Mouse (Mus musculus): ENCODE data around the gene Reg3b.
"Not testable (repeated sequence)": the region's sequence is repeated elsewhere in the genome, so short reads cannot be mapped to it uniquely, and the experiment has no call there.

Reg3b gene

DNA sequence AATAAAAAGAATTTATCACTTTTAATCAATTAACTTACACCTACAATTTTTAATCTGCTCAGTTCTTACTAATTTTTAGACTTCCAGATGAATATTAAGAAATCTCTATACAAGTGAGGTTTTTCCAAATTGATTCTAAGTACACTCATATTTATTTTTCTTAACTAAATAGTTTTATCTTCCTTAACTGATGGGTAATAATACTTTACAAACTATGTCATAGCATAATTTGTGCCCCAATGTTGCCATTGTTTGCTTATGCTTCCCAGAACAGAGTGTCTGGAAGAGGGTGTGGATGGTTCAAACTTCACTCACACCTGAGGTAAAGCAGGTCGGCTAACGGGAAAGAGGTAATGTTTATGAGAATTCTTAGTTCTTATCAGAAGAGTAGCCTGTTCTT lies at the start of gene Reg3b:
TSS of gene Reg3b (plus strand) at position 301 of the 400 bp plus-strand sequence.
- no peak for DNase-seq (ENCODE audit: low read depth in 1 of 2, low spot score in 2 of 2)

- no peak for DNase-seq (ENCODE audit: low read depth in 1 of 2, low spot score in 2 of 2)
These were observed 42.7 kb upstream of the Reg3b start for GRCm38 (mm10) chr6:78327798-78328197.

DNA sequence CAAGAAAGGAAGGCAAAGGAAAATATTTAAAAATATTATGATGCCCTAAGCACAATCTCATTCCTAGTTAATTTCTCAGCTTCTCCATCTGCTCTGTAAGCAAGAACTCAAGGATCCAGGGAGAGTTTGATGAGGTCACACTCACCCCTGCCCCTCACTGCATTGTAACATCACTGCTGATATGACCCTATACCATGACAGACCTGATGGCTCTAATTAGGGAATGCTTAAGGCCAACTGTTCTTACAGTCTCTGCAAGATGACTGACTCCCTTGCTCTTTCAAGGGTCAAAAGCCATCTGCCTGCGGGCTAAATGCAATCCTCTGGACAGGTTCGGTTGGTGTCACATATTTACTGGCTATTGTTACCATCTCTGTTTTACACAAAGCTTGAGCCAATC lies 41.3 kb upstream of the Reg3b start:
- DNase-seq (ENCODE audit: low read depth in 1 of 2, low spot score in 2 of 2): no peak

DNA sequence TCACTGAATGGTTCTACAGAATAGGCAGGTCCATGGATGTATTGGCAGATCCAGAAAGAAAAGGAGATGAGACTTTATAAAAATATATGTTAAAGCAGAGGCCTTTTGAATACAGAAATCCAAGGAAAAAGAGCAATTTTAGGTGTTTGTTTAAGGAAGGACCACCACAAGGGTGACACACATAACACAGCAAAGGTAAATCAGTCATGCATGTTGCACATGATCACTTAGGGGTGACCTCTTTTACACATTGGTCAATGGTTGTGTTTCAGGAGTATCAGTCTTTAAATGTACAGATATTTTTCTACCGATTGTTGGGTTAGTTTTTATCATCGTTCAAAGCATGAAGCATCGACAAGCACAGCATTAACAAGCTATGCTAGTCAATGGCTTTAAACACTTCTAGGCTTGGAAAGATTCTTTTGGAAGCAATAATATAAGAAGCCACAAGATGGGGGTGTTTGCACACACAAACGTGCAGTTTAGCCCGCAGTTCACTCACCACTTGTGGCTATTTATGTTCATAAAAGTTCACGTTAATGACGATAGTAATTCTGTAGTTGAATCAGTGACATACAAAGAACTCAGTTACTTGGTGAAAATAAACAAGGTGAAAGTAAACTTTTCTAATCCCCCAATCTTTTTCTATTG lies 38.4 kb upstream of the Reg3b start:
- DNase-seq (ENCODE audit: low read depth in 1 of 2, low spot score in 2 of 2): no peak

DNA sequence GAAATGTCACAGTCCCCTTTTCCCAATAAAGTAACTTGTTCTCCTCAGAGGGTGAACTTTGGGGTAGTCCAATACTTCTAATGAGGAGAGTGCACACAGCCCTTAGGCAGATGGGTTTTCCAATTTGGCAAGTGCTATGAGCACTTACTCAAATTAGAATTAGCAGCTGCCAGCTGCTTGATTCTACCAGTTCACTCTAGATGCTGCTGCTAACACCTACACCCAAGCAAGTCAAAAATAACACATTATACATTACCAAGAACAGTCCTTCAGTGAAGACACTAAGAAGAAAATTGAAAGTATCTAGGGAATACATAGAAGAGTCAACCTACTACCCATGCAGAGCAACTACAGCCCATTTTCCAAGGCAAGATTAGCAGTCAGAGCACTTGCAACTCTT lies 30.2 kb upstream of the Reg3b start:
- no peak for DNase-seq (ENCODE audit: low read depth in 1 of 2, low spot score in 2 of 2)

GRCm38 (mm10) chr6:78341689-78342088 lies 28.8 kb upstream of the Reg3b start:
- DNase-seq (ENCODE audit: low read depth in 1 of 2, low spot score in 2 of 2): no peak

DNA sequence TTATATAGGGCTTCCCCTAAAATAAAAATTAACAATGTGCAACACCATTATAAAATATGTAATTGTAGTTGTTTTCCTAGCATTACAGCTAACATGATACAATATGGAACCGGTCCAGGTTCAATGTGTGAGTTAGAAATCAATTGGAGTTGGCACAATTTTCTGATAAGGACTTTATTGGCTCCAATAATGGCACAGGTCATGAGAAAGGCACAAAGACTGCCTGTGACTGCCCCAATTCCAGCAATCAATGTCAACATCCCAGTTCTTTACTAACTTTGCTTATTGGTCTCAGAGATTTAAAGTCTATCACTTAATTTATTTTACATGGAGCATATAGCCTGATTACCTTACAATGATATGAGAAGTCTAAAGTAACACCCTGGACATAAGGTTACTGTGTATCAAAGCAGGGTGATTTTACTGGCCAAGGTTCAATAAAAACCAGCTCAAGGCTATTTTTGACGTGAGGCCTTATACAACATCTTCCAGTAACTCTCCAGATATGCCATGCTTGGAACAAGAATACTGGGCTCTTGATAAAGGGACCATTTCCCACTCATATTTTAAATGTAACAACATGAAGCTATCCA lies 8.4 kb upstream of the Reg3b start:
- no peak for DNase-seq (ENCODE audit: low read depth in 1 of 2, low spot score in 2 of 2)

- no peak for DNase-seq (ENCODE audit: low read depth in 1 of 2, low spot score in 2 of 2)
These were observed 8.3 kb downstream of the Reg3b start, which contains the start of gene Reg3d for GRCm38 (mm10) chr6:78378765-78379164. Gene Reg3d, minus strand, starts transcription at chr6:78378865.

GRCm38 (mm10) chr6:78380409-78380808 lies 10.0 kb downstream of the Reg3b start, which contains the start of gene Reg3a:
Gene Reg3a, plus strand, starts transcription at chr6:78380709.
- no peak for DNase-seq (ENCODE audit: low read depth in 1 of 2, low spot score in 2 of 2)

DNA sequence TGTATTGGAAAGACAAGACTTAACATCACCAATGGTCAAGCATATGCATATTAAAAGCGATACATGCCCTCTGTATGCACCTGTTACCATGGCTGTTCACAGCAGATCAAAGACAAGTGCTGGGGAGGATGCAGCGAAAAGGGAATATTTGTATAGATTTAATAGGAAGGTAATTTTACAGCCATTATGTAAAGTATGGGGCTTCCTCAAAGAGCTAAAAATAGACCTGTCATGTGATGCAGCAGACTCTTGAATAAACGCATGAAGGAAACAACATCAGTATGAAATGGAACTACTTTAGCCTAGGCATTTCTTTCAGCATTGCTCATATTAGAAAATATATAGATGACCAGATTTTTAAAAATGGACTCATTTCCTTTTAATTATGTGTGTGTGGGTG lies 15.2 kb downstream of the Reg3b start:
- DNase-seq (ENCODE audit: low read depth in 1 of 2, low spot score in 2 of 2): no peak

- not testable (repeated sequence) for DNase-seq (ENCODE audit: low read depth in 1 of 2, low spot score in 2 of 2)
These were observed 24.9 kb downstream of the Reg3b start, which contains the start of gene Reg2 for GRCm38 (mm10) chr6:78395323-78395722. Gene Reg2, plus strand, starts transcription at chr6:78395623.

GRCm38 (mm10) chr6:78422411-78422810 lies 52.0 kb downstream of the Reg3b start, which contains the start of gene Reg1:
Gene Reg1, plus strand, starts transcription at chr6:78422711.
- DNase-seq (ENCODE audit: low read depth in 1 of 2, low spot score in 2 of 2): not testable (repeated sequence)
